Mouse (Mus musculus) ES-E14 (cell line): ENCODE measurements around the gene Hunk. TPM values are rescaled to one million over a fixed set of nuclear protein-coding genes. Genes with fewer than 3 reads are reported as not detected.

Experiments used
- DNase-seq: peaks from one replicate; pipeline ENCODE4 v3.0.0-alpha.2; 2013; ENCODE audit warnings: low read depth, low spot score
- H3K27ac ChIP-seq: 2 replicates; pipeline ENCODE4 v1.5.1; 2012; ENCODE audit warnings: low read depth, mild to moderate bottlenecking, low read length, moderate library complexity, mixed read lengths; ENCODE audit not compliant: poor library complexity, insufficient read depth, severe bottlenecking
- H3K36me3 ChIP-seq: 2 replicates; pipeline ENCODE4 v1.6.1; 2012; ENCODE audit warnings: mild to moderate bottlenecking, low read length, moderate library complexity, mixed read lengths; ENCODE audit not compliant: control insufficient read depth, poor library complexity, insufficient read depth, severe bottlenecking
- H3K4me1 ChIP-seq, 2 experiments: fragments of 150-350 bp in 1 of 2; sonication (generic) in 1 of 2; 2 replicates each; pipeline ENCODE4 v1.6.1; 2012; ENCODE audit warnings: low read length in 2 of 2, mild to moderate bottlenecking in 1 of 2, mixed read lengths in 1 of 2; ENCODE audit not compliant: control insufficient read depth in 2 of 2, insufficient read depth in 2 of 2, poor library complexity in 1 of 2
- H3K4me3 ChIP-seq, 2 experiments: fragments of 150-350 bp in 1 of 2; sonication (generic) in 1 of 2; 2 replicates each; pipeline ENCODE4 v1.5.1; 2012; ENCODE audit warnings: low read length in 2 of 2, low read depth in 1 of 2, mild to moderate bottlenecking in 1 of 2, mixed read lengths in 1 of 2; ENCODE audit not compliant: insufficient read depth in 1 of 2, poor library complexity in 1 of 2, severe bottlenecking in 1 of 2
- H3K9ac ChIP-seq: 2 replicates; pipeline ENCODE4 v1.6.1; 2012; ENCODE audit warnings: low read depth, mild to moderate bottlenecking, low read length, mixed read lengths; ENCODE audit not compliant: poor library complexity, insufficient read depth, severe bottlenecking
- H3K9me3 ChIP-seq: fragments of 150-350 bp; sonication (generic); 2 replicates; pipeline ENCODE4 v1.6.1; 2012; ENCODE audit warnings: low read depth, mild to moderate bottlenecking, low read length; ENCODE audit not compliant: control insufficient read depth, insufficient read depth
- CHD2 ChIP-seq: IDR thresholded peaks from 2 replicates; pipeline ENCODE4 v1.6.1; 2014; ENCODE audit warnings: mild to moderate bottlenecking, low read depth, low read length, inconsistent platforms
- HCFC1 ChIP-seq: IDR thresholded peaks from 2 replicates; pipeline ENCODE4 v1.6.1; 2012; ENCODE audit warnings: low read length, inconsistent platforms, borderline replicate concordance; ENCODE audit not compliant: insufficient read depth
- MAFK ChIP-seq: IDR thresholded peaks from 2 replicates; pipeline ENCODE4 v1.6.1; 2014; ENCODE audit warnings: mild to moderate bottlenecking, low read depth, low read length, inconsistent platforms; ENCODE audit not compliant: insufficient read depth
- ZC3H11A ChIP-seq: IDR thresholded peaks from 2 replicates; pipeline ENCODE4 v1.6.1; 2012; ENCODE audit warnings: low read depth, mild to moderate bottlenecking, inconsistent platforms, low read length, borderline replicate concordance
- ZNF384 ChIP-seq: IDR thresholded peaks from 2 replicates; pipeline ENCODE4 v1.6.1; 2012; ENCODE audit warnings: low read depth, low read length, inconsistent platforms
- in situ Hi-C, 2 experiments: fragments of 600-800 bp; cut with MboI; formaldehyde crosslinking; loops; one replicate each; pipeline ENCODE4 v1.15.1; 2025; ENCODE audit warnings: low sequenced_read_pairs in 2 of 2, inconsistent platforms in 1 of 2; ENCODE audit not compliant: unreplicated experiment in 2 of 2
- total RNA-seq: library from RNA; depleted of rRNA; stranded (reverse); fragments of 300-350 nt; gene quantifications from 2 replicates; pipeline ENCODE4 v1.2.3, GENCODE M21; 2012

The Hunk gene
- total RNA-seq, 1 experiment, result 9.2 TPM

- H3K9ac ChIP-seq, result no peak overlapping the region
- no peak overlapping the region for H3K4me3 ChIP-seq
- H3K27ac ChIP-seq, result no peak overlapping the region; the same call in 1 of the 2 replicates
- in situ Hi-C loops, result no loop called here
- H3K36me3 ChIP-seq, result peaks cover 24% of the 10 kb centered on the region
- no peaks in the 10 kb centered on the region for H3K9me3 ChIP-seq
- TF ChIP-seq ZNF384 (no peak), ZC3H11A (no peak), HCFC1 (no peak), MAFK (no peak), CHD2 (no peak)
- no peak for DNase-seq
- H3K4me1 ChIP-seq, result peaks cover 5 to 30% of the 10 kb centered on the region in 2 experiments
Measured at GRCm38 (mm10) chr16:90497749-90498464, 112.1 kb downstream of the Hunk start.

- peaks cover 16% of the 10 kb centered on the region for H3K36me3 ChIP-seq
- TF ChIP-seq MAFK, result no peak
- TF ChIP-seq ZC3H11A, result no peak
- no peak for TF ChIP-seq ZNF384
- no peak for TF ChIP-seq CHD2
- TF ChIP-seq HCFC1, result no peak
- no peak overlapping the region for H3K9ac ChIP-seq
- H3K4me1 ChIP-seq, result peaks cover 5 to 34% of the 10 kb centered on the region in 2 experiments
- in situ Hi-C loops, result no loop called here
- DNase-seq, result no peak
- H3K4me3 ChIP-seq, result no peak overlapping the region
- H3K27ac ChIP-seq, result no peak overlapping the region
- no peaks in the 10 kb centered on the region for H3K9me3 ChIP-seq
Measured at GRCm38 (mm10) chr16:90500809-90501208, 115.0 kb downstream of the Hunk start.

- TF ChIP-seq HCFC1, result no peak
- TF ChIP-seq MAFK, result no peak
- TF ChIP-seq CHD2, result no peak
- TF ChIP-seq ZC3H11A, result no peak
- TF ChIP-seq ZNF384, result no peak
- H3K9me3 ChIP-seq, result no peaks in the 10 kb centered on the region
- no peak overlapping the region for H3K27ac ChIP-seq
- in situ Hi-C loops, result no loop called here
- H3K36me3 ChIP-seq, result no peaks in the 10 kb centered on the region
- peaks cover 3 to 14% of the 10 kb centered on the region in 2 experiments for H3K4me1 ChIP-seq
- no peak overlapping the region for H3K9ac ChIP-seq
- no peak for DNase-seq
- no peak overlapping the region for H3K4me3 ChIP-seq
Measured at GRCm38 (mm10) chr16:90505252-90505651, 119.4 kb downstream of the Hunk start.

- no peak overlapping the region for H3K4me3 ChIP-seq
- peaks cover 0 to 13% of the 10 kb centered on the region in 2 experiments; a peak in 2 of 4 replicates for H3K4me1 ChIP-seq
- DNase-seq, result no peak
- TF ChIP-seq MAFK (no peak), ZC3H11A (no peak), ZNF384 (no peak), CHD2 (no peak), HCFC1 (no peak)
- no peaks in the 10 kb centered on the region for H3K9me3 ChIP-seq
- H3K36me3 ChIP-seq, result no peaks in the 10 kb centered on the region
- in situ Hi-C loops, result no loop called here
- H3K27ac ChIP-seq, result no peak overlapping the region
- no peak overlapping the region for H3K9ac ChIP-seq
Measured at GRCm38 (mm10) chr16:90505680-90506079, 119.9 kb downstream of the Hunk start.
